Mouse (Mus musculus) liver, embryonic 14.5 days (tissue): Measurements from ENCODE around the gene St6galnac4.

ENCODE experiments used
- CTCF ChIP-seq: IDR thresholded peaks from 2 replicates; pipeline ENCODE4 v1.5.1; 2016; ENCODE audit warnings: antibody characterized with exemption, low read depth, control low read depth
- EP300 ChIP-seq: IDR thresholded peaks from 2 replicates; pipeline ENCODE4 v1.6.1; 2016; ENCODE audit warnings: antibody characterized with exemption, low read depth

GRCm38 (mm10) chr2:32566536-32567063, 20.3 kb upstream of the St6galnac4 start:
- TF ChIP-seq CTCF (peak; percentile 88), EP300 (no peak)
